Comparison of ENCODE assay signal across 10 mouse cellular contexts in genomic region chr7:78643667-78644066, GRCm38 (mm10).
DNase-seq lines count a peak whose midpoint lies in the region; ATAC-seq and TF ChIP-seq lines count a peak whose summit lies in the region.
"Had no signal": no experiment of that assay in that cellular context is flagged by ENCODE, and none has a peak within 500 bp of the region (broad histone marks: within the 10 kb centered on the region; RNA-seq: fewer than 3 reads in every experiment).

No protein-coding gene starts in this region.

- no peak overlapping the region for H3K4me3 ChIP-seq in limb, embryonic 11.5 days (ENCODE audit: low read depth, low read length)
- H3K4me3 ChIP-seq in limb, embryonic 10.5 days: no peak overlapping the region
- H3K4me3 ChIP-seq in stomach, postnatal 0 days (ENCODE audit: low read depth, low read length): no peak overlapping the region
- H3K4me3 ChIP-seq in midbrain, embryonic 13.5 days (replicated peaks): no peak overlapping the region
- H3K4me3 ChIP-seq: forebrain, embryonic 15.5 days; lung, embryonic 15.5 days had no signal

- no peaks in the 10 kb centered on the region for H3K4me1 ChIP-seq in limb, embryonic 11.5 days (ENCODE audit: control insufficient read depth, insufficient read depth, low read length)
- no peaks in the 10 kb centered on the region for H3K4me1 ChIP-seq in limb, embryonic 10.5 days
- no peaks in the 10 kb centered on the region for H3K4me1 ChIP-seq in stomach, postnatal 0 days (replicated peaks; ENCODE audit: control insufficient read depth, insufficient read depth)
- no peaks in the 10 kb centered on the region for H3K4me1 ChIP-seq in midbrain, embryonic 13.5 days (replicated peaks)
- H3K4me1 ChIP-seq: forebrain, embryonic 15.5 days; lung, embryonic 15.5 days had no signal

- peak; percentile 43 for DNase-seq in adrenal gland, postnatal 14 days
- no peak for DNase-seq in adrenal gland, adult 18-20 months (ENCODE audit: low spot score in 2 of 2)
- DNase-seq in limb, embryonic 11.5 days (ENCODE audit: low spot score): peak; percentile 36
- DNase-seq in limb, embryonic 10.5 days (ENCODE audit: low spot score): no peak
- peak; percentile 14 for DNase-seq in T-cell, adult 2 months (ENCODE audit: low spot score)
- no peak for DNase-seq in stomach, postnatal 0 days (ENCODE audit: low spot score)
- DNase-seq in cerebellum, postnatal 36 days: no peak

- H3K36me3 ChIP-seq in limb, embryonic 11.5 days (ENCODE audit: control insufficient read depth, insufficient read depth, low read length): no peaks in the 10 kb centered on the region
- no peaks in the 10 kb centered on the region for H3K36me3 ChIP-seq in limb, embryonic 10.5 days
- H3K36me3 ChIP-seq in stomach, postnatal 0 days (ENCODE audit: control insufficient read depth, insufficient read depth, low read length): no peaks in the 10 kb centered on the region
- no peaks in the 10 kb centered on the region for H3K36me3 ChIP-seq in midbrain, embryonic 13.5 days
- H3K36me3 ChIP-seq: forebrain, embryonic 15.5 days; lung, embryonic 15.5 days had no signal

- H3K9ac ChIP-seq in limb, embryonic 11.5 days (ENCODE audit: low read length): no peak overlapping the region
- H3K9ac ChIP-seq in stomach, postnatal 0 days (ENCODE audit: low read length): no peak overlapping the region
- H3K9ac ChIP-seq in midbrain, embryonic 13.5 days (replicated peaks): no peak overlapping the region
- H3K9ac ChIP-seq: forebrain, embryonic 15.5 days; lung, embryonic 15.5 days had no signal

- H3K27ac ChIP-seq in limb, embryonic 11.5 days (replicated peaks; ENCODE audit: low read depth, low read length): no peak overlapping the region
- no peak overlapping the region for H3K27ac ChIP-seq in limb, embryonic 10.5 days
- H3K27ac ChIP-seq in stomach, postnatal 0 days (replicated peaks): no peak overlapping the region
- no peak overlapping the region for H3K27ac ChIP-seq in midbrain, embryonic 13.5 days
- H3K27ac ChIP-seq: forebrain, embryonic 15.5 days; lung, embryonic 15.5 days had no signal

- no peaks in the 10 kb centered on the region for H3K27me3 ChIP-seq in limb, embryonic 11.5 days (ENCODE audit: control insufficient read depth, insufficient read depth, low read length)
- H3K27me3 ChIP-seq in limb, embryonic 10.5 days (ENCODE audit: low read depth, poor library complexity, severe bottlenecking): no peaks in the 10 kb centered on the region
- no peaks in the 10 kb centered on the region for H3K27me3 ChIP-seq in stomach, postnatal 0 days (ENCODE audit: control insufficient read depth, insufficient read depth, low read length)
- H3K27me3 ChIP-seq in midbrain, embryonic 13.5 days: no peaks in the 10 kb centered on the region
- H3K27me3 ChIP-seq: forebrain, embryonic 15.5 days; lung, embryonic 15.5 days had no signal

- TF ChIP-seq CTCF in stomach, postnatal 0 days (IDR thresholded peaks at IDR 0.05; ENCODE audit: low read depth): peak; percentile 52

- TF ChIP-seq EP300 in stomach, postnatal 0 days (optimal IDR thresholded peaks at IDR 0.05): no peak

- no peak overlapping the region for H3K4me2 ChIP-seq in limb, embryonic 11.5 days (ENCODE audit: low read depth, severe bottlenecking)
- H3K4me2 ChIP-seq in stomach, postnatal 0 days (replicated peaks; ENCODE audit: low read depth): no peak overlapping the region
- H3K4me2 ChIP-seq in midbrain, embryonic 13.5 days (replicated peaks): no peak overlapping the region
- H3K4me2 ChIP-seq: forebrain, embryonic 15.5 days; lung, embryonic 15.5 days had no signal

- H3K9me3 ChIP-seq in limb, embryonic 11.5 days (ENCODE audit: control insufficient read depth, low read length): no peaks in the 10 kb centered on the region
- no peaks in the 10 kb centered on the region for H3K9me3 ChIP-seq in limb, embryonic 10.5 days (replicated peaks)
- H3K9me3 ChIP-seq in stomach, postnatal 0 days (ENCODE audit: control insufficient read depth, low read length): no peaks in the 10 kb centered on the region
- H3K9me3 ChIP-seq in midbrain, embryonic 13.5 days: no peaks in the 10 kb centered on the region
- H3K9me3 ChIP-seq: forebrain, embryonic 15.5 days; lung, embryonic 15.5 days had no signal

- WGBS in limb, embryonic 11.5 days: 62% methylated on average over 6 of the region's 6 CpGs
- 65% methylated on average over 6 of the region's 6 CpGs for WGBS in limb, embryonic 10.5 days
- WGBS in stomach, postnatal 0 days: 54% methylated on average over 6 of the region's 6 CpGs
- WGBS in midbrain, embryonic 13.5 days: 64% methylated on average over 6 of the region's 6 CpGs

- no peak for ATAC-seq in limb, embryonic 11.5 days (ENCODE audit: insufficient number of reproducible peaks, low FRiP score, low TSS enrichment, low read depth)
- no peak for ATAC-seq in stomach, postnatal 0 days (ENCODE audit: low FRiP score, low TSS enrichment)
- ATAC-seq in midbrain, embryonic 13.5 days: no peak
- ATAC-seq: forebrain, embryonic 15.5 days had no signal

Comparison
In these comparisons a context has a peak if more than half of its experiments do, and no peak if none do; other contexts are left out.
1. DNase-seq: peak in adrenal gland, postnatal 14 days (single experiment), limb, embryonic 11.5 days (single experiment) and T-cell, adult 2 months (single experiment); none in adrenal gland, adult 18-20 months (0 of 2), limb, embryonic 10.5 days (single experiment), stomach, postnatal 0 days (single experiment) and cerebellum, postnatal 36 days (0 of 2).